Mouse (Mus musculus) ES-E14 (cell line): ENCODE measurements at regions not wholly inside any gene's neighbourhood (a gene's known extent, or its start where the extent isn't known, plus 50 kb on each side); places are given as distances from the start of the nearest gene placed in this dataset.

Experiments
- DNase-seq: peaks from one replicate; pipeline ENCODE4 v3.0.0-alpha.2; 2013; ENCODE audit warnings: low read depth, low spot score
- H3K27ac ChIP-seq: 2 replicates; pipeline ENCODE4 v1.5.1; 2012; ENCODE audit warnings: low read depth, mild to moderate bottlenecking, low read length, moderate library complexity, mixed read lengths; ENCODE audit not compliant: poor library complexity, insufficient read depth, severe bottlenecking
- H3K36me3 ChIP-seq: 2 replicates; pipeline ENCODE4 v1.6.1; 2012; ENCODE audit warnings: mild to moderate bottlenecking, low read length, moderate library complexity, mixed read lengths; ENCODE audit not compliant: control insufficient read depth, poor library complexity, insufficient read depth, severe bottlenecking
- H3K4me1 ChIP-seq, 2 experiments: fragments of 150-350 bp in 1 of 2; sonication (generic) in 1 of 2; 2 replicates each; pipeline ENCODE4 v1.6.1; 2012; ENCODE audit warnings: low read length in 2 of 2, mild to moderate bottlenecking in 1 of 2, mixed read lengths in 1 of 2; ENCODE audit not compliant: control insufficient read depth in 2 of 2, insufficient read depth in 2 of 2, poor library complexity in 1 of 2
- H3K4me3 ChIP-seq, 2 experiments: fragments of 150-350 bp in 1 of 2; sonication (generic) in 1 of 2; 2 replicates each; pipeline ENCODE4 v1.5.1; 2012; ENCODE audit warnings: low read length in 2 of 2, low read depth in 1 of 2, mild to moderate bottlenecking in 1 of 2, mixed read lengths in 1 of 2; ENCODE audit not compliant: insufficient read depth in 1 of 2, poor library complexity in 1 of 2, severe bottlenecking in 1 of 2
- H3K9ac ChIP-seq: 2 replicates; pipeline ENCODE4 v1.6.1; 2012; ENCODE audit warnings: low read depth, mild to moderate bottlenecking, low read length, mixed read lengths; ENCODE audit not compliant: poor library complexity, insufficient read depth, severe bottlenecking
- H3K9me3 ChIP-seq: fragments of 150-350 bp; sonication (generic); 2 replicates; pipeline ENCODE4 v1.6.1; 2012; ENCODE audit warnings: low read depth, mild to moderate bottlenecking, low read length; ENCODE audit not compliant: control insufficient read depth, insufficient read depth
- CHD2 ChIP-seq: IDR thresholded peaks from 2 replicates; pipeline ENCODE4 v1.6.1; 2014; ENCODE audit warnings: mild to moderate bottlenecking, low read depth, low read length, inconsistent platforms
- HCFC1 ChIP-seq: IDR thresholded peaks from 2 replicates; pipeline ENCODE4 v1.6.1; 2012; ENCODE audit warnings: low read length, inconsistent platforms, borderline replicate concordance; ENCODE audit not compliant: insufficient read depth
- MAFK ChIP-seq: IDR thresholded peaks from 2 replicates; pipeline ENCODE4 v1.6.1; 2014; ENCODE audit warnings: mild to moderate bottlenecking, low read depth, low read length, inconsistent platforms; ENCODE audit not compliant: insufficient read depth
- ZC3H11A ChIP-seq: IDR thresholded peaks from 2 replicates; pipeline ENCODE4 v1.6.1; 2012; ENCODE audit warnings: low read depth, mild to moderate bottlenecking, inconsistent platforms, low read length, borderline replicate concordance
- ZNF384 ChIP-seq: IDR thresholded peaks from 2 replicates; pipeline ENCODE4 v1.6.1; 2012; ENCODE audit warnings: low read depth, low read length, inconsistent platforms
- in situ Hi-C, 2 experiments: fragments of 600-800 bp; cut with MboI; formaldehyde crosslinking; loops; one replicate each; pipeline ENCODE4 v1.15.1; 2025; ENCODE audit warnings: low sequenced_read_pairs in 2 of 2, inconsistent platforms in 1 of 2; ENCODE audit not compliant: unreplicated experiment in 2 of 2

- H3K9ac ChIP-seq: no peak overlapping the region
- H3K4me3 ChIP-seq: no peak overlapping the region
- in situ Hi-C loops: no loop called here
- no peaks in the 10 kb centered on the region for H3K36me3 ChIP-seq
- no peak for TF ChIP-seq HCFC1
- no peak for TF ChIP-seq CHD2
- no peak for TF ChIP-seq ZC3H11A
- TF ChIP-seq MAFK: no peak
- no peak for TF ChIP-seq ZNF384
- H3K4me1 ChIP-seq: no peaks in the 10 kb centered on the region
- H3K27ac ChIP-seq: no peak overlapping the region
- no peak for DNase-seq
- no peaks in the 10 kb centered on the region for H3K9me3 ChIP-seq
Measured at GRCm38 (mm10) chr16:51169294-51169693, 578.3 kb upstream of the Ccdc54 start.

- in situ Hi-C loops: no loop called here
- no peaks in the 10 kb centered on the region for H3K9me3 ChIP-seq
- no peaks in the 10 kb centered on the region for H3K36me3 ChIP-seq
- no peaks in the 10 kb centered on the region for H3K4me1 ChIP-seq
- no peak overlapping the region for H3K4me3 ChIP-seq
- TF ChIP-seq ZNF384: no peak
- no peak for TF ChIP-seq CHD2
- no peak for TF ChIP-seq MAFK
- TF ChIP-seq ZC3H11A: no peak
- no peak for TF ChIP-seq HCFC1
- DNase-seq: no peak
- H3K27ac ChIP-seq: no peak overlapping the region
- H3K9ac ChIP-seq: no peak overlapping the region
Measured at GRCm38 (mm10) chr16:51160768-51161167, 569.8 kb upstream of the Ccdc54 start.

- no peaks in the 10 kb centered on the region for H3K36me3 ChIP-seq
Measured at GRCm38 (mm10) chr16:51138575-51138974, 547.6 kb upstream of the Ccdc54 start.

GRCm38 (mm10) chr16:51119835-51120234, 528.9 kb upstream of the Ccdc54 start:
- in situ Hi-C loops: no loop called here
- H3K4me1 ChIP-seq: no peaks in the 10 kb centered on the region

More at GRCm38 (mm10) chr16:51138575-51138974, 547.6 kb upstream of the Ccdc54 start:
- in situ Hi-C loops: no loop called here
- Histone ChIP-seq H3K4me3 (no peak overlapping the region), H3K4me1 (no peaks in the 10 kb centered on the region), H3K9ac (no peak overlapping the region), H3K27ac (no peak overlapping the region), H3K9me3 (no peaks in the 10 kb centered on the region)
- DNase-seq: no peak
- TF ChIP-seq MAFK (no peak), ZNF384 (no peak), ZC3H11A (no peak), CHD2 (no peak), HCFC1 (no peak)

GRCm38 (mm10) chr16:51118365-51118764, 527.4 kb upstream of the Ccdc54 start:
- Histone ChIP-seq H3K9ac (no peak overlapping the region), H3K27ac (no peak overlapping the region), H3K36me3 (no peaks in the 10 kb centered on the region), H3K4me3 (no peak overlapping the region), H3K9me3 (no peaks in the 10 kb centered on the region), H3K4me1 (no peaks in the 10 kb centered on the region)
- in situ Hi-C loops: no loop called here
- TF ChIP-seq CHD2: no peak
- TF ChIP-seq HCFC1: no peak
- no peak for TF ChIP-seq ZC3H11A
- DNase-seq: no peak

More at GRCm38 (mm10) chr16:51119835-51120234, 528.9 kb upstream of the Ccdc54 start:
- no peaks in the 10 kb centered on the region for H3K9me3 ChIP-seq
- H3K36me3 ChIP-seq: no peaks in the 10 kb centered on the region
- H3K4me3 ChIP-seq: no peak overlapping the region
- DNase-seq: no peak
- H3K27ac ChIP-seq: no peak overlapping the region
- TF ChIP-seq CHD2 (no peak), HCFC1 (no peak), ZNF384 (no peak), MAFK (no peak), ZC3H11A (no peak)
- H3K9ac ChIP-seq: no peak overlapping the region
